Mouse (Mus musculus): ENCODE results near the gene Rac1. TPM values are rescaled to one million over a fixed set of nuclear protein-coding genes. Genes with fewer than 3 reads are reported as not detected.
A peak's percentile ranks its signal among the peaks of the same experiment; 100 is the strongest.
"Not testable (repeated sequence)": the region's sequence is repeated elsewhere in the genome, so short reads cannot be mapped to it uniquely, and the experiment has no call there.

Rac1 gene
- polyA plus RNA-seq, 1 experiment from 2014 or later, result 400 TPM

GRCm38 (mm10) chr5:143548922-143549321 lies 21.1 kb upstream of the Rac1 start:
- Histone ChIP-seq H3K4me3 (peak overlapping the region; percentile 86), H3K4me1 (peaks cover 21% of the 10 kb centered on the region), H3K27ac (replicated peaks) (peak overlapping the region; percentile 88), H3K36me3 (replicated peaks) (peaks cover 15% of the 10 kb centered on the region)
- DNase-seq (ENCODE audit: low spot score); H3K9me3 ChIP-seq; H3K27me3 ChIP-seq (replicated peaks; ENCODE audit: low read depth, poor library complexity, severe bottlenecking): not testable (repeated sequence)
- 0% methylated on average over 28 of the region's 28 CpGs for WGBS

- peaks cover 21% of the 10 kb centered on the region for H3K4me1 ChIP-seq
- under 1% methylated on average over 37 of the region's 37 CpGs for WGBS
- H3K9me3 ChIP-seq, result no peaks in the 10 kb centered on the region
- peak overlapping the region; percentile 86 for H3K4me3 ChIP-seq
- H3K36me3 ChIP-seq (replicated peaks), result peaks cover 13% of the 10 kb centered on the region
- DNase-seq (ENCODE audit: low spot score), result peak; percentile 100
- H3K27me3 ChIP-seq (replicated peaks; ENCODE audit: low read depth, poor library complexity, severe bottlenecking), result no peaks in the 10 kb centered on the region
- peak overlapping the region; percentile 88 for H3K27ac ChIP-seq (replicated peaks)
These were observed 20.6 kb upstream of the Rac1 start for GRCm38 (mm10) chr5:143548401-143548846.

DNA sequence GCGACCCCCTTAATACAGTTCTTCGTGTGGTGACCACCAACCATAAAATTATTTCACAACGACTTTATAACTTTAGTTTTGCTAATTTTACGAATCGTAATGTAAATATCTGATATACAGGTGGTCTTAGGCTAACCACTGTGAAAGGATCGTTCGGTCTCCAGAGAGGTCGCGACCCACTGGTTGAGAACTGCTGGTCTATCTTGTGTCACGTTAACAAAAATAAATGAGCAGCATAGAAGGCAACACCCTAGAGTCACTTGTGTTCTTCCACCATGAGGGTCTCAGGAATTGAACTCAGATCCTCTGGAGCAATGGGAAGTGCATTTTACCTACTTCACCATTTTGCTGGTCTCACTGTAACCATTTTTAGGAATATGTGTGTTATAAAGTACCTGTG lies 20.0 kb upstream of the Rac1 start:
- Histone ChIP-seq H3K36me3 (replicated peaks) (peaks cover 13% of the 10 kb centered on the region), H3K27ac (replicated peaks) (no peak overlapping the region; the same call in 1 of the 2 replicates), H3K9me3 (no peaks in the 10 kb centered on the region), H3K27me3 (replicated peaks; ENCODE audit: low read depth, poor library complexity, severe bottlenecking) (no peaks in the 10 kb centered on the region), H3K4me3 (peak overlapping the region; percentile 86), H3K4me1 (peaks cover 21% of the 10 kb centered on the region)
- DNase-seq (ENCODE audit: low spot score), result no peak
- 59% methylated on average over 10 of the region's 10 CpGs for WGBS

- H3K27ac ChIP-seq (replicated peaks), result no peak overlapping the region
- no peaks in the 10 kb centered on the region for H3K27me3 ChIP-seq (replicated peaks; ENCODE audit: low read depth, poor library complexity, severe bottlenecking)
- H3K9me3 ChIP-seq, result no peaks in the 10 kb centered on the region
- peaks cover 21% of the 10 kb centered on the region for H3K4me1 ChIP-seq
- peak; percentile 81 for DNase-seq (ENCODE audit: low spot score)
- 10% methylated on average over 11 of the region's 11 CpGs for WGBS
- H3K36me3 ChIP-seq (replicated peaks), result peaks cover 12% of the 10 kb centered on the region
- H3K4me3 ChIP-seq, result no peak overlapping the region
These were observed 19.5 kb upstream of the Rac1 start for GRCm38 (mm10) chr5:143547384-143547783.

- no peaks in the 10 kb centered on the region for H3K36me3 ChIP-seq (replicated peaks)
These were observed 11.3 kb upstream of the Rac1 start for GRCm38 (mm10) chr5:143539111-143539510.

DNA sequence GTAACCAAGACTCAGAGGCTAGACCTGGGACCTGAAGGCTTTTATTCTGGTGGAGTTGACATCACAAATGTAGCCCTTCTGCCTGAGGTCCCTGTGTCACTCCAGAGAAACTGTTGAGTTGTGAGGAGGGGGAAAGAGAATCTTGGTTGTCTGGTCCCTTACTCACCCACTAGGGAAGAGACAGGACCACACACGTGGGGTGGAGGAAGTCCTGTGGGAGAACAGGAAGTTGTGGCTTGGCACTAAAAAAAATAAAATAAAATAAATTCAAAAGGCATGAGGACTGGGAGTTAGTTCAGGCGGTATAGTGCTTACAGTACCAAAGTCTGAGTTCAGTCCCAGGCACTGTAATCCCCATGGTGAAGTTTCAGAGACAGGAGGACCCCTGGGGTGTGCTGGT lies 9.2 kb upstream of the Rac1 start:
- Histone ChIP-seq H3K27ac (replicated peaks) (no peak overlapping the region), H3K9me3 (no peaks in the 10 kb centered on the region), H3K4me3 (no peak overlapping the region), H3K36me3 (replicated peaks) (no peaks in the 10 kb centered on the region), H3K27me3 (replicated peaks; ENCODE audit: low read depth, poor library complexity, severe bottlenecking) (no peaks in the 10 kb centered on the region), H3K4me1 (no peaks in the 10 kb centered on the region)
- no peak for DNase-seq (ENCODE audit: low spot score)
- WGBS, result 41% methylated on average over 2 of the region's 2 CpGs

More at GRCm38 (mm10) chr5:143539111-143539510, 11.3 kb upstream of the Rac1 start:
- Histone ChIP-seq H3K4me1 (no peaks in the 10 kb centered on the region), H3K4me3 (no peak overlapping the region), H3K9me3 (no peaks in the 10 kb centered on the region), H3K27ac (replicated peaks) (no peak overlapping the region), H3K27me3 (replicated peaks; ENCODE audit: low read depth, poor library complexity, severe bottlenecking) (no peaks in the 10 kb centered on the region)
- DNase-seq (ENCODE audit: low spot score), result no peak
- 90% methylated on average over 8 of the region's 8 CpGs for WGBS

DNA sequence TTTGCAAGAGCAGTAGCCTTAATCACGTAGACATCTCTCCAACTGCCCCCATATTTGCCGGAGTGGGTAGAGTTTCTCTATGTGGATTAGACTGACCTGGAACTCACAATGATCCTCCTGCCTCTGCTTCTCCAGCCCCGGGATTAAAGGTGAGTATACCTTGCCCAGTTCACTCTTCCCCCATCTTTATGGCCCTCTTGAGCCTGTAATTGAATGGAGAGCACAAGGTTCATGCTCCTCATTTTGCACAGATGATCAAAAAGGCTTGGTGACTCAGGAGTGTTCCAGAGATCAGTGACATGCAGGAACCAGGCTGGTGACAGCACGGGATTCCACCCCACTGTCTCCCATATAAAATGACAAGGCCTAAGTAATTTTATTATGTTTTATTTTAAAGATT lies 7.1 kb upstream of the Rac1 start:
- WGBS, result 80% methylated on average over 4 of the region's 4 CpGs
- Histone ChIP-seq H3K4me1 (no peaks in the 10 kb centered on the region), H3K9me3 (no peaks in the 10 kb centered on the region), H3K36me3 (replicated peaks) (no peaks in the 10 kb centered on the region), H3K27ac (replicated peaks) (no peak overlapping the region), H3K4me3 (no peak overlapping the region), H3K27me3 (replicated peaks; ENCODE audit: low read depth, poor library complexity, severe bottlenecking) (no peaks in the 10 kb centered on the region)
- DNase-seq (ENCODE audit: low spot score), result no peak

DNA sequence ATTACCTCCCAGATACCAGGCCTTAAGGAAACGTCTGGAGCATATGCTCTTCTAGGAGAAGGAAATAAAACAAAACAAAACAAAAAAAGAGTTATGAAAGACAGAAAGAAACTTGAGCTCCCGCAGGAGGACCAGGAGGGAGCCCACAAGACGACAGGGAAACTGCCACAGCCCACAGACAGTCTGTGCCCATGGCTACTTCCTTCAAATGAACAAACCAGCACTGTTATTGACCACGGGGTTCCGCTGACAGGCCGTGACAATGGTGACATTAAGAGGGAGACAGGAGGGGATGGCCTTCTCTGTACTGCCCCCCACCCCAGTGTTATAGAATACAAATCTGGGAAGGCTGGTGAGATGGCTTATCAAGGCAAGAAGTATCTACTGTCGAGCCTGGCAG lies 2.9 kb upstream of the Rac1 start:
- WGBS, result 52% methylated on average over 7 of the region's 7 CpGs
- Histone ChIP-seq H3K36me3 (replicated peaks) (no peaks in the 10 kb centered on the region), H3K27me3 (replicated peaks; ENCODE audit: low read depth, poor library complexity, severe bottlenecking) (no peaks in the 10 kb centered on the region), H3K27ac (replicated peaks) (no peak overlapping the region), H3K9me3 (no peaks in the 10 kb centered on the region), H3K4me3 (no peak overlapping the region), H3K4me1 (peaks cover 14% of the 10 kb centered on the region)
- no peak for DNase-seq (ENCODE audit: low spot score)

DNA sequence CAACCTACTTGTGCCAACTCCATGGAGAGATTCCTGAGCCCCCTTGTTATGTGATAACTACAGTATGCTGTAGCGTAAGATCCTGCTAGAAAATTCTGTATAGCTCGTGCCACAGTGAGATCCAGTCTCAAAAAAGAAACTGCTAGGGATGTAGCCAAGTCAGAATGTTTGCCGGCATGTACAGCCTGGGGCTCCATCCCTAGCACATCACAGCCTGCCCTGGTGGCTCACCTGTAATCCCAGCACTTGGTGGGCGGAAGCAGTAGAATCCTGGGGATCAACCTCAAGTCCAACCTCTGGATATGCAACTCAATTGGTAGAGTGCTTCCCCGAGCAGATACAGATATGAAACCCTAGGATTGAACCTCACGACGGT lies 460 bp upstream of the Rac1 start:
- no peaks in the 10 kb centered on the region for H3K27me3 ChIP-seq (replicated peaks; ENCODE audit: low read depth, poor library complexity, severe bottlenecking)
- no peak for DNase-seq (ENCODE audit: low spot score)
- H3K4me3 ChIP-seq, result peak overlapping the region; percentile 94
- H3K9me3 ChIP-seq, result no peaks in the 10 kb centered on the region
- peak overlapping the region; percentile 100 for H3K27ac ChIP-seq (replicated peaks)
- H3K4me1 ChIP-seq, result peaks cover 28% of the 10 kb centered on the region
- WGBS, result 15% methylated on average over 7 of the region's 7 CpGs
- peaks cover 18% of the 10 kb centered on the region for H3K36me3 ChIP-seq (replicated peaks)

DNA sequence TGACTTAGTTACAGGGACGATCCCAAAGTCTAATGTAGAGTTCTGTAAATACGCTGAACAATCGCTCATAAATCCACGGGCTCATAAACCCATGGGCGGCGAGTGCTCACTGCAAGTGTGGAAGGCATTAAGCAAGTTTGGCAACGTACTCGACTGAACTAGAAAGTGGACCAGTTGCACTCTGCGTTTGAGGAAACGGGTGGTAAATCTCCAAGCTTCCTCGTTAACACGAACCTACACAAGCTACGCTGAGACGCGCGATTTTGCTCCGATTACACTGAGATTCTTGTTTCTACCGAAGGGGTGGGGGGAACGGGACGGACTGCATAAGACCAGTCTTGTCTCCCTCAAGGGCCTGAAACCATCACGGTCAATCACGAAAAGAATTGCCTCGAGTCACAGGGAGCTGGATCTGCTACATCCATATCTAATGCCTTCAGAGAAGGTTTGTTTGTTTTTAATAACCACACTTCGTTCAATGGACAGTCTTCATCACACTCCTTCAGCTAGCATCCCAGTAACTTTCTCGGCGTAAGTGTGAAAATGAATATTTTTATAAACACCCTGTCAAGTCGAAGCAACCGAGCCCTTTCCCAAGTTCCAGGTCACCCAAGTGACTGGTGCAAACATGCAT lies 1.0 kb downstream of the Rac1 start:
- Histone ChIP-seq H3K4me3 (peak overlapping the region; percentile 94), H3K27me3 (replicated peaks; ENCODE audit: low read depth, poor library complexity, severe bottlenecking) (no peaks in the 10 kb centered on the region), H3K9me3 (no peaks in the 10 kb centered on the region), H3K27ac (replicated peaks) (peak overlapping the region; percentile 100), H3K4me1 (peaks cover 28% of the 10 kb centered on the region), H3K36me3 (replicated peaks) (peaks cover 18% of the 10 kb centered on the region)
- WGBS, result 10% methylated on average over 28 of the region's 28 CpGs
- DNase-seq (ENCODE audit: low spot score), result peak; percentile 55

GRCm38 (mm10) chr5:143525454-143526225 lies 2.2 kb downstream of the Rac1 start:
- no peaks in the 10 kb centered on the region for H3K27me3 ChIP-seq (replicated peaks; ENCODE audit: low read depth, poor library complexity, severe bottlenecking)
- H3K4me1 ChIP-seq, result peaks cover 31% of the 10 kb centered on the region
- 0 out of 2 replicates have a peak overlapping the region, but pooled peaks have one; percentile 100 for H3K27ac ChIP-seq (replicated peaks)
- H3K4me3 ChIP-seq, result peak overlapping the region; percentile 94
- DNase-seq (ENCODE audit: low spot score), result no peak
- H3K36me3 ChIP-seq (replicated peaks), result peaks cover 24% of the 10 kb centered on the region
- H3K9me3 ChIP-seq, result no peaks in the 10 kb centered on the region
- WGBS, result 65% methylated on average over 7 of the region's 7 CpGs

DNA sequence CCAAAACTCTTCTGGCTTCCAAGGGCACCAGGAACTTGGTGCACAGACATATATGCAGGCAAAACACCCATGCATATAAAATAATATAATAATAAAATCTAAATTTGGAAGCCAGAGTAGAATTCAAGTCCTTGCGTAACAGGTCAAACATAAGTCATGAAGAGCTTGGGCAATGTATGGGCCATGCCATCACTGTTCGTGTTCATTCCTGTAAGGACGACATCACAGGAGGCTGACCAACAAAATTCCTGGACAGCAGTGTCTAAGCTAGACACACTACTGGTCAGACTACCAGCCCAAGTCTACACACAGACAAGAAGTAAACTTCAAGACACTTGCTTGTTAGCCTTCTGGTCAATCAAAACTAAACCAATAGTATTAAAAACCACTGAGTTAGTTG lies 5.0 kb downstream of the Rac1 start:
- Histone ChIP-seq H3K36me3 (replicated peaks) (peaks cover 41% of the 10 kb centered on the region), H3K9me3 (no peaks in the 10 kb centered on the region), H3K4me3 (no peak overlapping the region), H3K27ac (replicated peaks) (no peak overlapping the region), H3K27me3 (replicated peaks; ENCODE audit: low read depth, poor library complexity, severe bottlenecking) (no peaks in the 10 kb centered on the region), H3K4me1 (peaks cover 39% of the 10 kb centered on the region)
- no peak for DNase-seq (ENCODE audit: low spot score)
- WGBS, result 94% methylated on average over 3 of the region's 3 CpGs

- DNase-seq (ENCODE audit: low spot score), result no peak
- peaks cover 26% of the 10 kb centered on the region for H3K4me1 ChIP-seq
- no peaks in the 10 kb centered on the region for H3K27me3 ChIP-seq (replicated peaks; ENCODE audit: low read depth, poor library complexity, severe bottlenecking)
- H3K27ac ChIP-seq (replicated peaks), result no peak overlapping the region
- H3K4me3 ChIP-seq, result no peak overlapping the region
- no peaks in the 10 kb centered on the region for H3K9me3 ChIP-seq
- H3K36me3 ChIP-seq (replicated peaks), result peaks cover 63% of the 10 kb centered on the region
- 79% methylated on average over 2 of the region's 2 CpGs for WGBS
These were observed 7.4 kb downstream of the Rac1 start for GRCm38 (mm10) chr5:143520415-143520814.
